Mouse (Mus musculus) liver, postnatal 0 days (tissue): ENCODE measurements around the gene N4bp2l2.

Experiments
- CTCF ChIP-seq: sonication (generic); IDR thresholded peaks from 2 replicates; pipeline ENCODE4 v1.5.1; 2016; ENCODE audit warnings: antibody characterized with exemption, low read depth
- EP300 ChIP-seq: IDR thresholded peaks from 2 replicates; pipeline ENCODE4 v1.6.1; 2016; ENCODE audit warnings: antibody characterized with exemption, low read depth, mild to moderate bottlenecking

- TF ChIP-seq CTCF: no peak
- no peak for TF ChIP-seq EP300
Observed at GRCm38 (mm10) chr5:150595366-150596016, 70.5 kb downstream of the N4bp2l2 start.
